Mouse (Mus musculus): ENCODE measurements around the gene Sfi1.
"Not testable (repeated sequence)": the region's sequence is repeated elsewhere in the genome, so short reads cannot be mapped to it uniquely, and the experiment has no call there.

GRCm38 (mm10) chr11:3138323-3138722 is 54.9 kb downstream of the Sfi1 start:
- TF ChIP-seq GATA1, TAL1 (IDR thresholded peaks at IDR 0.05; ENCODE audit: low read length): not testable (repeated sequence)
